Mouse (Mus musculus) cerebellum, adult (tissue): ENCODE data around the gene Foxg1.

ENCODE experiments used
- ATAC-seq: cut with Nextera tagmentation; 2 replicates; pipeline ENCODE4 v1.9.2; 2017; ENCODE audit warnings: mild to moderate bottlenecking, moderate library complexity, mixed read lengths; ENCODE audit not compliant: insufficient number of reproducible peaks, low FRiP score, low TSS enrichment

Foxg1 gene

DNA sequence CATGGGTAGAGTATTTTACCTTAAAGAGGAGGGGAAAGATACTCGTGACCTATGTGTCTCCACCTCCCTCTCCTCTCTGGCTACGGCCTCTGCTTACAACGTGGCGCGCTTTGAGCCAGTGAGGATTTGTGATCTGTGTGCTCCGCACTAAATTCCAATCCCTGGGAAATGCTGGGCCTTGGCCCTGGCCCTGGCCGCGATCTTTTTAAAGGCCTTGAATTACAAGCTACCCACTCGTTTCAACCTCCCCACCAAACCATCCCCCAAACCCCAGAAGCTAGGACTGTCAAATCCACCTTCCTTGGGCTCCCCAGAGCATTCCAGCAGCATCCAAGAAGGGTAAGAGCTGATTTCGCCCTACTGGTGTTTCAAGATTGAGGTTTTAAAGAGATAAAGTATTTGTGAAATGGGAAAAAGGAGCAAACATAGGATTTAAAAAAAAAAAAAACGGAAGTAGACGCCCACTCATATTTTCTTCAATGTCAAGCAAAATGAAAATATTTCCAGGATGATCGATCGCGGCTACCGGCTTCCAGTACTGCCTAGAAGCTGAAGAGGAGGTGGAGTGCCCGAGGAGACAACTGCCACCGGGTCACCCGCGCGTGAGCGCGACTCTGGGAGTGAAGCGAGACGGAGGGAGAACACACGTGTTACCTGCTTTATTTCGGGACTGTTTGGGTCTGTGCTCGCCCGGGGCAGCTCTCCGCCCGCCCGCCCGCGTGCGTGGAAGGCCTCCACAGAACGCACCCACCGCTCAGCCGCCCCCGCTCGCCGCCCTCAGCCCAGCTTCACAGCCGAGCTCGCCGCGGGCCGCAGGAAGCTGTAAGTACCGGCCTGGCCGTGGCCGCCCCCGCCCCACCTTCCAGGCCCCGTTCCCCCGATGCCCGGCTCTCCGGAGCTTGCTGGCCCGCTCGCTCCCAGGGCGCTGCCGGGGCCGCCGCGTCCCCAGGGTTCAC is at the start of gene Foxg1:
TSS of gene Foxg1 (plus strand) at position 96 of the 956 bp plus-strand sequence.
- no peak for ATAC-seq

DNA sequence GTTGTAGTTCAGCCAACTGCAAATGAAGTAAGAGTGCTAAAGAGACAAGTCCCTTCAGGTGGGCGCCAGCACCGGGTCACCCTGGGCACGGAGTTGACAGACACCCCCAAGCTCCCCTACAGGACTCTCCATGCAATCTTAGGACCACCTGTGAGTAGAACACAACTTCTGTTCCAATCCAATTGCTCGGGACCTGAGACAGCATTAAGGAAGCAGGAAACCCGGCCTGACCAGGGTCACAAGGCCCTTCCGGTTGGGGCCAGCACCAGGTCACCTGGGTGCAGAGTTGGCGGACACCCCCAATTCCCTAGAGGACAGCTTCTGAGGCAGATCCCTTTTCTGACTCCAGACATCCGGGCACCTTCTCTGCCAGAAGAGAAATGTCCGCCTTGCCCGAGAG is 32.8 kb upstream of the Foxg1 start:
- ATAC-seq = no peak

DNA sequence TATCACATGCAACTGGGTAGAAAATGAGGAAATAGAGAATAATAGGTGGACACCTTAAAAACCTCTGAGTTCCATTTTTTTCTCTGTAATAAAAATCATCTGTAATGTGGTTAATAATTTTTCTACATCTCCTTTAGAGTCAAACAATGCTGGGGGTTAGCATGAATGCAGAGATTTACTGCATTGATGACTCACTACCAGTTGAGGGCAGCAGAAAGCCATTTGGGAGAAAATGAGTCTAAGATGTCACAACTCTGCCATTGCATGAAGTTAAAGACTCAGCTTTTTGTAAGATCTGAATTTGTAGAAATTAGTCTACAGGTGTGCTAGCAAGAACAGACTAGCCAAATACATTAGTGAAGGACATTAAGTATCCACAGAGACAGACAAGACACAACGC is 13.5 kb upstream of the Foxg1 start:
- no peak for ATAC-seq

DNA sequence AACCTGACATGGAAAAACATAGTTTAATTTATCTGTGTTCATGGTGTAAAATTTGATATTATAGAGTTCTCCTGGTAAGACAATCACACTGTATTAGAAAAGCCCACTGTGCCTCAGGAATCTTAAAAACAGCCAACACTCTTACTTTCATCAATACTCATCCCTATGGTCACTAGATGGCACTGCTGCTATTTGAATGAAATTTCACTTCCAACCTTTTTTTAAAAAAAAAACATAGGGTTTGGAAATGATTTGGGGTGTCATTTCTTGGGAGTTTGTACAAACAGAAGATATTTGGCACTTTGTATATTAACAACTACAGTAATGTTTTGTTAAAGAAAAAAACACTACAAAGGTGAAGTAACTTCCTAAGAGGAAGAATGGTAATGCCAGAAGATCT is 10.3 kb upstream of the Foxg1 start:
- ATAC-seq = no peak

DNA sequence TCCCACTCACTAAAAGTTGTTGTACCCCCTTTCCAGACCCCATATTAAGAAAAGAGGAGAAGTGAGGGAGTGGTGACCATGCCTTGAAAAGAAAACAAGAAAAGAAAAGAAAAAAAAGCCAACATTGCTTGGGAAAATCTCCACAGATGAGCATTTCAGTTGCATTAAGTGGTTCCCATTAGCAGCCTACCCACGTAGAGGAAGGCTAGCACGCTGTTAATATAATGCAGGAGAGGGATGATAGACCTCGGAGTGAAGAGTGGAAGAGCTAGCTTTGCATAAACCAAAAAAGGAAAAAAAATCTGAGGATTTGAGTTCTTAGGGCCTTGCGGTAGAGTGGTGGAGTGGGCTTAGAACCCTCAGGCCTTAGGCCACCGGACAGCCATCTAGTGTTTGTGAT is 9.3 kb upstream of the Foxg1 start:
- ATAC-seq = no peak

DNA sequence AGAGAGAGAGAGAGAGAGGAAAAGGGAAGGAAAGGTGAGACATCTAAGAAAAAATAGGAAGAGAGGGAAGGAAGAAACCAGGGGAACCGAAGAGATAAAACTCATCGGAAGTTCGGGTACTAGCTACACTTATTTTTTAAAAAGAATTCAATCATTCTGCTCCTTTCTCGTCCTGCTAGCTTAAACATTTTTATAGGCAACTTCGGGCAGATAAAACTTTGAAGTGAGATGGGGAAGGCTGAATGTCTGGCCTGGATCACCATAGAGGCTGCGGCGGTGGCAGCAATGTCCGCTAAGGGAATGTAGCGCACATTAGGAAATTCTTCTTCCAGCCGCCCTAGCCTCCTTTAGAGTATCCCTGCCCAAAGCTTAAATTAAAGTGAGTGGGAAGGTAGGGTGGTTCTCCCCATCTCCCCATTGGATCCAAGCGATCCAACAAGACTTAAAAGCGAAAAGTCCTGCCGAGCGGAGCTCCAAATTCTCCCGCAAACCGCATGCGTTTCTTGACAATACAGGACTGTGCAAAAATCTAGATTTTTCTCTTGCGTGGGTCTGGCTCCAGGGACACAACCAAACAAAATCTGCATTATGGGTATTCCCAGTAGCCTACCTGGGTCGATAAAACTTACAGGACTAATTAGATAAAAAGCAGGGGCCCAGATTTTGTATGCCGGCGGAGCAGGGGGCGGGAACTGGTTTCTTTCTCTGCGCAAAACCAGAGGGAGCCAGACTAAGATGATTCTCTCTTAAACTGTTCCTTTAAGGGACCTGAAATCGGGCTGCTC is 8.4 kb upstream of the Foxg1 start:
- ATAC-seq = no peak

DNA sequence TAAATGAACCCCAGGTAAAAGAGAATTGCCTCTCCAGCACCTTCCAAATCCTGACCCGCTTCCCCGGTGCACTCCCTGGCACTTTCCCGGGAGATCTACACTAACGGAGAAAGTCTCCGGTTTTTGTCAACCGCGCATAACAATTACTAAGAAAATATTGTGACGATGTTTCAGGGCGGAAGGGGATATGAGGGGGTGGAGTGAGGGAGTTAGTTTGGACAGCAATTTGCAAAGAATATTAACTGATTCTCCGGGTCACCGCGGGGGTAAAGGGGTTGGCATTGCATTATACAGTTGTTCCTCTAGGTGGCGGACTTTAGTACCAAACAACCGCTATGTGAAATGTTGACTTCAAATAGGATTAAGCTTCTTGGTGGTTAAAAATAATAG is 7.9 kb upstream of the Foxg1 start:
- no peak for ATAC-seq

DNA sequence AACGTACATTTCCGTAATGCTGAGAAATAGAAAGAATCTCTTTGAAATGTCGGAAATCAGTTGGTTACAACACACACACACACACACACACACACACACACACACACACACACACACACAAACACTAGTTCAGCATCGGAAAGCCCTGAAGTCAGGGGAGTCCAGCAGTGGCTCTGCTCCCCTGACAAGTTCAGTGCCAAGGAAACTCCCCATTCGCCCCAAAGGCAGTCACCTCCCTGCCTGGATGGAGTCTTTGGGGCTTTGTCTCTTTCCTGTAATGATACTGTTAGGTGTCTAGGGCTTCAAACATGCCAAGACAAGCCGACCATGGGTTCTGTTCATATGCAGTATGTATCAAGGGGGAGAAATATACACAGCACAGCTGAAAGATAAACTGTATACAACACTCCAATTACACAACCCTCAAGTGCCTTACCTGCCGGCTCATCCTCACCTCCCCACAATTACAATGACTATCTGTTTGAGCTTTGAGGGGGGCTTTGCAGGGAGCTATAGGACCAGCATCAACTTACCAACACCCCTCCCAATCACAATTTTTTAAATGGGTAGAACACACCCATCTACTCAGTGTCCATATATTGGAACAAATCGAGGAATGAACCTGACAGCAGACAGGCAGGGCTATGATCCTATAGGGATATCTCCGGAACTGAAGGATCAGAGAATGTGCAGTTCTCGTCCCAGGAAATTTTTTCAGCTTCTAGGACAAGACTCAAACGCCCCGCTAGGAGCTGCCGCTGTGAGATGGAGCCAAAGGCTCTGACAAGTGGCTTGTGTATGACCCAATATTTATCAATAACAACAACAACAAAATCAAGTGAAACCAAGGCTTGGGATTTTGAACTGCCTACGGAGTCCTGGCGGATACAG is 6.8 kb upstream of the Foxg1 start:
- ATAC-seq = no peak

DNA sequence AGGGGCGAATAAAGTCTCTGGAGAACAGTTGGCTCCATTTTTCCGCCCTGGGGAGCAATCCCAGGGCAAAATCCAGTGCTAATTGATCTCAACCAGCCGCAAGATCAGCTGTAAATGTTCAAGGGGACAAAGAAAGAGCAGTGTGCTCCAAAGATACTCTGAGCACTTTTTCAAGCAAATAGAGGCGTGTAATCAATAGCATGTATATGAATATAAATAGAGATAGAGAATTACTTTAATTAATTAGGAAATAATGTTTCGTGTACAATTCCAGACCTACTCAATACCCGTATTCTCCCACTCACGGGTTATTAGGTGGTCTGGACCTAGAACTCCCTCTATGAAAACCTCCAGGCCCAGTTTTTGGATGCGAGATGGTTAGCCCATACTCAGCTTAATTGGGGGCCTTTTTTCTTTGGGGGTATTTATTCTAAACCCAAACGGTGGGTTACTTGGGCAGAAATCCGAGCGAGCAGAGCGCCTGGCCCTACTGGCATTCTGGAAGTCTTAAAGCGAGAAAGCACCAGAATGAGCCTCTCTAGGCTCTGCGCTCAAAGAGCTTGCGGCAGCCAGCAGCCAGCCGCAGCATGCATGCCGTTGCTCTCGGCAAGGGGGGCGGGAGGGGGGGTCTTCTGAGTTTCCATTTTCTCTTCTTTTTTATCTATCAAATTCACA is 6.0 kb upstream of the Foxg1 start:
- no peak for ATAC-seq

DNA sequence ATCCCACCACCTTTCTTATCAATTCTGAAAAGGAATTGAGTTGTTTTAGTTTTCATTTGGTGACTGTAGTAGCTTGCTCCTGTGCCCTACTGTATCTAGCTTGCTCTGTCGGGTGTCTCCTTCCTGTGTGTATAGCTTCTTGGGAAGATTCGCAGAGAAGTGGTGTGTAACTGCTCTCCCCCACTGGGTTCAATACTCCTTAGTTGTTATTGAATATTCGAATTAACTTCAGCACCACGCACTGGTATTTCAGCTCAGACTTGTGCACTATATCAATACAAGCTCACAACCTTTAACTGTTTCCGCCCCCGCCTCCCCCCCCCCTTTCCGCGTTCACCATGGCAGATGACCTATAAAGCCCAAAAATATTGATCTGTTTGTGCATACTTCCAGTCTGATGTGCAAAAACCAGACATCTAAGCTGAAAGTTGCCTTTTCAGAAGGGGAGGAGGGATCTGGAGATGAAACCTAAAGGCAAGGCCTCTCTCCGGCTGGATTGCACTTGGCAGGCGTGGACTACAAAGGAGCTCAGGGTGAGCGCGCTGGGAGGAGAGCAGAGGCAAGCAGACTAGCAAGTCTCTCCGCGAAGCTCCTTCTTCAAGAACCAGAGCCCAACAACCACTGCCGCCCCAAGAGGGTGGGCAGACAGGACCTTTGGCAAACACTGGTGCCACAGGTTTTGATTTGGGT is 5.0 kb upstream of the Foxg1 start:
- no peak for ATAC-seq

DNA sequence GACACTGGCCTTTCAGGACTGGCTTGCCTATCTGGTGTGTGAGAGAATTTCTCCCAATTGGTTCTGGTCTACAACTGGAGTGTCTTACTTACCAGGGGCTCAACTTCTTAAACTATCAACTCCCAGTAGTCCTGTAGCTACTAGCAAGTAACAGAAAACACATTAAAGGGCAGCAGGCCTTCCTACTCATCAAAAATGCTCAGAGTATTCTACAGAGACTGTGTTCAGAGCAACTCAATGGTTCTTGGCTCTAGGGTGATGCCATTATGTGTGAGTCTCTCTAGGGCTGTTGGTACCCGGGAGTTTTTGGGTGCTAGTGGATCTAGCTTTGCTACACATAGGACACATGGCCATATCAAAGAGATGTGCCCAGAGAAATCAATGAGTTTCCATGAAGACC is 3.5 kb upstream of the Foxg1 start:
- no peak for ATAC-seq

DNA sequence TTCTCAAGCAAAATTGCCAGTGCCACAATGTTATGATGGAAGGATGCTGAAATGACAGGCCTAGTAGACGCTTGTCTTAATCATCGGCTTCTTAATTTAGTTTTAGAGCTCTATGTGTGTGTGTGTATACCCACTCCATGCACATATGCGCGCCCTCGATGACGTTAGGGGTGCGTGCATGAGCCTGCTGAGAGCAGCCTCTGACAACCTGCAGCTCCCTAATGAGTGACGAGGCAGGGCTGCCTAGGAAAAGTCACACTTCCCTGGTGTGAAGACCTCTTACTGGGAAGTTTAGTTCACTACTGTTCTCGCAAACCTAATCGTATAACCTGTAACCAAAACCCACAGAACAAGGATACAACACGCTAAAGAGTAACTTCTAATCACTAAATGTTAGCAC is 3.0 kb upstream of the Foxg1 start:
- ATAC-seq = no peak

DNA sequence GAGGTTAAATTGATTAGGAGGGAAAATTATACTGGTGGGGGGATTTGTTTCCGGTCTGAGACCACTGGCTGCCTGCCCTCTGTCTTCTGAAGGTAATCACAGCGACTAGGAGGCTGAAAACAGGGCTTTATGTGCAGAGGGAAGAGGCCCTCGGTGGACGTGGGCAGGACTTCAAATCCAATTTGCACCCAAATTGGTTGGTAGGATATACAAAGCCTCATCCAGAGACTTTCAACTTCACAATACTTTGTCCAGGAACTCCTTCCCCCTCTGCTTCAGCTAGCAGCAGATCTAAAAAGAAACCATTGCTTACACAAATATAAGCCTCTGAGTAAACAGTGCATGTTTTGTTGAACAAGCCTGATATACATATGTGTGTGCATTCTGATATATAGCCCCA is 2.0 kb upstream of the Foxg1 start:
- no peak for ATAC-seq

DNA sequence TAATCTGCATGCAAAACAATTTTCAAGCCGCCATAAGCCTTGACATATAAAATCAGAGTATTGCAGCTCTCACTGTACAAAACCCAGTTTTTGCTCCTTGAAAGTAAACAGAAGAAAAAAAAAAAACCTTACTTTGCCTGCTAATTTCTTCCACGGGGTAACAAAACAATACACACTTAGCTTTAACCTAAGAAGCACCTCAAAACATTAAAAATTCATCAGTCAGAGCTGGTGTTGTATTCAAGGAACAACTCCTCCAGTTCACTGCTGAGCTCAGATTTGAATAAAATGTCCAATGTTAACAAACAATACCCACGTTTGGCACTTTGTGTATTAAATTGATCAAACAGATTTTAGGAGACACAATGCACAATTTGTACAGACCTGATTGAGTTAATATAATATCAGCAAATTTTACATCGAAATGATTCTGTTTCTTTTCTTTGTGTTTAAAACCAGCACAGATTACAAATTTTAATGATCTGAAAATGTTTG is 1.4 kb upstream of the Foxg1 start:
- no peak for ATAC-seq

DNA sequence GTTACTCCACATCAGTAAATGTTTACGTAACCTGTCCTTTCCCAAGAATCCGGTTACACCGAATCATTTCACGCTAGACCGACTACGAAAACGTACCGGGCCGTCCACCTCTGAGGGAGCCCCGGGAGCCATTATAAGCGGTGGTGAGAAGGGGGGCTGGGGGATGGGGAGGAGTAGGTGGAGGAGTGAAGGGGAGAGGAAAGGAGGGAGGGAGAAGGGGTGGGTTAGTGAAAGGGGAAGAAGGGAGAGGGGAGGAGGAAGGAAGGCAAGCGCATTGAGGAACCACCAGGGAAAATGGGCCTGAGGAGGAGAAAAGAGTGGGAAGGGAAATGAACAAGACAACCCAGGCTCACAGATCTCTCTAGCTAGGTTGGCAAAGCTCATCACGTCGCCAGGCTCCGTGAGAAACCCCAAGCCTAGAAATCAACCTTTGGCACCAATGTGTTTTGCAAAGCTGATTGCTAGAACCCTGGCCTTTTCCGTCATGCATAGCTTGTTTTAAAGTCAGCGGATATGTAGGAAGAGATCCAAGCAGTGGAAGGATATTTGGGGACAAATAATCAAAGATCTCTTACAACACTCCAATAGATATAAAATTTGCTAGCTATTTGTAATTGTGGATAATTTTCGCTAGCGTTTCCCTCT is 617 bp upstream of the Foxg1 start:
- ATAC-seq = no peak

DNA sequence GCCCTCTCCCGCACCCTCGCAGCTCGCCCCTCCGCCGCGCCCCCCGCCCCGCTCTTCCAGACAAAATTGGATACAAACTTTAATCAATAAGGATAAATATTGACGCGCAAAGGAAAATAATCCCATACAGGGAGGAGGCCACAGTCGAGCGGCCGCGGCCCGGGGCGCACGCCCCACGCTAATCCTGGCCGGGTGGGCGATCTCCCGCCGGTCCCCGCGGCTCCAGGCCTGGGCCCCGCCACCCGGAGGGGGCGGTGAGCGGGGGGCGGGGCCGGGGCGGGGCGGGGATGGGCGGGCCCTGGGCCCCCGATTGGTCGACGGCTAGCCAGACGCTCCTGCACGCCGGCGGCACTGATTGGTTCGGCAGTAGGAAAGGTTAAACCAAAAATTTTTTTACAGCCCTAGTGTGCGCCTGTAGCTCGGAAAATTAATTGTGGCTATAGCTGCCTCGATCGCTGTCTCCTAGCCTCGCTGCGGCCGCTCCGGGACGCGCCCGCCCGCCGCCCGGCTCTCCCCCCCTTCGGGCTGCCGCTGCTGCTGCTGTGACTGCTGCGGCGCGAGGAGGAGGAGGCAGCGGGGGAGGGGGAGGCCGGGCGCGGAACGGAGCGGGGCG is 1.2 kb downstream of the Foxg1 start:
- ATAC-seq = no peak

DNA sequence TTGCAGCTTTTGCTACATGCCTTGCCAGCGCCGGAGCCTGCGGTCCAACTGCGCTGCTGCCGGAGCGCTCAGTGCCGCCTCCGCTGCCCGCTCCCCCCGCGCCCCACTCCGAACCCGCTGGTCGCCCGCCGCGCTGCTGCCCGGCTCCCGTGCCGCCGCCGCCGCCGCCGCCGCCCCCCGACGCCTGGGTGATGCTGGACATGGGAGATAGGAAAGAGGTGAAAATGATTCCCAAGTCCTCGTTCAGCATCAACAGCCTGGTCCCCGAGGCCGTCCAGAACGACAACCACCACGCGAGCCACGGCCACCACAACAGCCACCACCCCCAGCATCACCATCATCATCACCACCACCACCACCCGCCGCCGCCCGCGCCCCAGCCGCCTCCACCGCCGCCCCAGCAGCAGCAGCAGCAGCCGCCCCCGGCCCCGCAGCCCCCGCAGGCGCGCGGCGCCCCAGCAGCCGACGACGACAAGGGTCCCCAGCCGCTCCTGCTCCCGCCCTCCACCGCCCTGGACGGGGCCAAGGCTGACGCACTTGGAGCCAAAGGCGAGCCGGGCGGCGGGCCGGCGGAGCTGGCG is 1.9 kb downstream of the Foxg1 start:
- no peak for ATAC-seq
